Mouse (Mus musculus) CD4-positive, CD25-positive, alpha-beta regulatory T cell, adult 9 weeks (primary cell): ENCODE results near the gene Lyrm2. TPM values are rescaled to one million over a fixed set of nuclear protein-coding genes. Genes with fewer than 3 reads are reported as not detected.

Source experiments
- polyA plus RNA-seq: library from polyadenylated mRNA; unstranded; fragments of 100-300 nt; shearing (Covaris generic); gene quantifications from one replicate; pipeline ENCODE4 v1.2.1, GENCODE M21; 2017

Lyrm2 gene
- 80.8 TPM for polyA plus RNA-seq

DNA sequence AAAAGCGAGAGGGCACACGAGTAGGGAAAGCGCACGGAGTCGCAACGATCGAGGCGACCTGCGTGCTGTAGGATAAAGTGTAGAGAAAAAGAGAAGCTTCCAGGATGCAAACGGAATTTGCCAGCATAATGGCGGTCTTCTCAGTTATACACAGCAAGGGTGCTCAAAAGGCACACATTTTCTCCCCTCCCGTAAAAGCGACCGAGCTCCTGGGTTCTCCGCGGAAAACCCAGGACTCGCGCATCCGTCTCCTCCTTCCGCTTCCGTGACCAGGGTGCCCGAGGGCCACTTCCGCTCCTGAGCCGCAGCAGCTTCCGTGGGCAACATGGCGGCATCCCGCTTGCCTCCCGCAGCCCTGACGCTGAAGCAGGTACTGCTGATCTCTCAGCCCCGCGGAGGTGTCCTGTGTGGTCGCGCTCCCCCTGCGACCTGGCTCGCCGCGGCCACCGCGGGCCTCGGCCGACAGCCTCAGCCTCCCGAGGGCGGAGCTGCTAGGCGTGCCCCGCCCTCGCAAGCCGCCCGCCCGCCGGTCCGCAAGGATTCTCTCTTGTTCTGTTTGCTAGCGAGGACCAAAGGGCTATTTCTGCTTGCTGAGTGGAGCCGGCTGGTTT lies at the start of gene Lyrm2:
Lyrm2 (plus strand) TSS at position 288 of the 611 bp plus-strand sequence.

Other genes starting within 250 kb of the Lyrm2 start
- gene Gja10, start 197.5 kb upstream of the Lyrm2 start, polyA plus RNA-seq = not detected
- gene Casp8ap2, start 184.8 kb upstream of the Lyrm2 start, polyA plus RNA-seq = 49.1 TPM
- gene Mdn1, start 143.1 kb upstream of the Lyrm2 start, polyA plus RNA-seq = 35.8 TPM
- 2.0 TPM for gene Ankrd6, start 150.6 kb downstream of the Lyrm2 start, polyA plus RNA-seq
- 10.2 TPM for gene Rragd, start 182.8 kb downstream of the Lyrm2 start, polyA plus RNA-seq
- 39.6 TPM for gene Ube2j1, start 231.2 kb downstream of the Lyrm2 start, polyA plus RNA-seq